Mouse (Mus musculus): ENCODE results near the gene Zdhhc18. TPM values are rescaled to one million over a fixed set of nuclear protein-coding genes. Genes with fewer than 3 reads are reported as not detected.

The Zdhhc18 gene
- total and polyA plus RNA-seq, 3 experiments: 6.7 to 15.6 TPM; not detected in 1

- H3K36me3 ChIP-seq (ENCODE audit: control insufficient read depth in 1 of 2, insufficient read depth in 2 of 2, low read length in 2 of 2): no peaks in the 10 kb centered on the region
- H3K27me3 ChIP-seq (ENCODE audit: control insufficient read depth in 1 of 2, insufficient read depth in 2 of 2, low read length in 2 of 2): no peaks in the 10 kb centered on the region
- no peaks in the 10 kb centered on the region for H3K79me2 ChIP-seq (ENCODE audit: control insufficient read depth, insufficient read depth, low read length, poor library complexity)
- DNase-seq (ENCODE audit: low read depth, low spot score): no peak
- H3K4me1 ChIP-seq (ENCODE audit: control insufficient read depth in 1 of 2, insufficient read depth in 2 of 2, low read length in 2 of 2): no peaks in the 10 kb centered on the region
- TF ChIP-seq POLR2AphosphoS2 (IDR thresholded peaks at IDR 0.05; ENCODE audit: low read length): no peak
- TF ChIP-seq HCFC1 (IDR thresholded peaks at IDR 0.05; ENCODE audit: low read depth, low read length): no peak
- no peak for TF ChIP-seq CTCF (IDR thresholded peaks at IDR 0.05 in 2 of 3, conservative IDR thresholded peaks at IDR 0.05 in 1 of 3; ENCODE audit: control insufficient read depth in 1 of 3, insufficient read depth in 1 of 3, low read depth in 2 of 3, low read length in 3 of 3, poor library complexity in 1 of 3, severe bottlenecking in 1 of 3)
- TF ChIP-seq ZNF384 (IDR thresholded peaks at IDR 0.05; ENCODE audit: low read depth, low read length): no peak
- no peak for TF ChIP-seq POLR2AphosphoS5 (IDR thresholded peaks at IDR 0.05; ENCODE audit: borderline replicate concordance, low read depth, low read length)
- no peak for TF ChIP-seq GABPA (IDR thresholded peaks at IDR 0.05; ENCODE audit: low read depth, low read length)
- no peak for TF ChIP-seq BHLHE40 (IDR thresholded peaks at IDR 0.05; ENCODE audit: borderline replicate concordance, low read depth, low read length)
- no peak for TF ChIP-seq MEF2A (IDR thresholded peaks at IDR 0.05; ENCODE audit: extremely low read depth, insufficient replicate concordance, low read depth, low read length, poor library complexity, severe bottlenecking)
- no peak for TF ChIP-seq SIN3A (IDR thresholded peaks at IDR 0.05; ENCODE audit: low read length)
- TF ChIP-seq NRF1 (IDR thresholded peaks at IDR 0.05; ENCODE audit: insufficient read depth, low read depth, low read length, poor library complexity, severe bottlenecking): no peak
- no peak for TF ChIP-seq MXI1 (IDR thresholded peaks at IDR 0.05; ENCODE audit: low read depth, low read length)
- TF ChIP-seq EP300 (IDR thresholded peaks at IDR 0.05; ENCODE audit: low read depth in 1 of 2, low read length in 2 of 2): no peak
- no peak for TF ChIP-seq MYC (IDR thresholded peaks at IDR 0.05; ENCODE audit: low read depth, low read length)
- TF ChIP-seq MAZ (IDR thresholded peaks at IDR 0.05; ENCODE audit: low read depth, low read length): no peak
- TF ChIP-seq USF2 (IDR thresholded peaks at IDR 0.05; ENCODE audit: borderline replicate concordance in 1 of 2, insufficient read depth in 1 of 2, low read depth in 1 of 2, low read length in 2 of 2): no peak
- TF ChIP-seq ZKSCAN1 (IDR thresholded peaks at IDR 0.05; ENCODE audit: low read depth, low read length): no peak
- TF ChIP-seq TAL1 (IDR thresholded peaks at IDR 0.05; ENCODE audit: low read length): no peak
- TF ChIP-seq SMC3 (IDR thresholded peaks at IDR 0.05; ENCODE audit: low read depth, low read length): no peak
- TF ChIP-seq TCF12 (IDR thresholded peaks at IDR 0.05; ENCODE audit: low read depth, low read length): no peak
- H3K27ac ChIP-seq (ENCODE audit: control insufficient read depth, low read depth, low read length): no peak overlapping the region
- H3K9me3 ChIP-seq (replicated peaks; ENCODE audit: insufficient read depth, low read length): no peaks in the 10 kb centered on the region
- H3K9ac ChIP-seq (ENCODE audit: control insufficient read depth, low read depth, low read length, poor library complexity, severe bottlenecking): no peak overlapping the region
- H3K4me3 ChIP-seq (ENCODE audit: control insufficient read depth in 1 of 2, insufficient read depth in 1 of 2, low read depth in 2 of 2, low read length in 2 of 2): no peak overlapping the region
Observed at GRCm38 (mm10) chr4:133619473-133620136, 30.3 kb downstream of the Zdhhc18 start.

DNA sequence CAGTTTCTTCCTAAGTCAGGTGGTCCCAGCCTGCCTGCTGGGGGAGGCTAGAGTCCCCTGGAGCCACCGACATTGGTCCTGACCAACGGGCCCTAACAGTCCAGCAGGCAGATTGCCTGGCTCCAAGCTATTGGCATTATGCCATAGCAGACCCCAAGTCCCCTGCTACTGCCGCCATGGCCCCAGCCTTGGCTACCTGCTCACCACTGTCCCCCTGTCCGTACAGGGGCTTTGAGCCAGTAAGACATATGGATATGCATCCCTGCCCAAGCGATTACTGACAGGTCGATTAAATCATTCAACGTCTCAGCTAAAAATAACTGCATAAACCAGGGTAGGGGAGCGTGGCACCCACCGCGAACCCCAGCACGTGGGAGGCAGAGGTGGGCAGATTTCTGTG is 32.0 kb downstream of the Zdhhc18 start:
- H3K27ac ChIP-seq (ENCODE audit: control insufficient read depth, low read depth, low read length): no peak overlapping the region
- H3K79me2 ChIP-seq (ENCODE audit: control insufficient read depth, insufficient read depth, low read length, poor library complexity): no peaks in the 10 kb centered on the region
- no peaks in the 10 kb centered on the region for H3K4me1 ChIP-seq (ENCODE audit: control insufficient read depth in 1 of 2, insufficient read depth in 2 of 2, low read length in 2 of 2)
- no peak for DNase-seq (ENCODE audit: low read depth, low spot score)
- H3K9me3 ChIP-seq (replicated peaks; ENCODE audit: insufficient read depth, low read length): no peaks in the 10 kb centered on the region
- no peak for TF ChIP-seq POLR2AphosphoS2 (IDR thresholded peaks at IDR 0.05; ENCODE audit: low read length)
- no peak for TF ChIP-seq KAT2A (conservative IDR thresholded peaks at IDR 0.05; ENCODE audit: low read depth, low read length)
- TF ChIP-seq TBP (IDR thresholded peaks at IDR 0.05; ENCODE audit: low read depth, low read length): no peak
- TF ChIP-seq MAZ (IDR thresholded peaks at IDR 0.05; ENCODE audit: low read depth, low read length): no peak
- TF ChIP-seq NELFE (IDR thresholded peaks at IDR 0.05; ENCODE audit: low read depth, low read length): no peak
- no peak for TF ChIP-seq POLR2AphosphoS5 (IDR thresholded peaks at IDR 0.05; ENCODE audit: borderline replicate concordance, low read depth, low read length)
- no peak for TF ChIP-seq ZMIZ1 (IDR thresholded peaks at IDR 0.05; ENCODE audit: low read depth, low read length)
- TF ChIP-seq HCFC1 (IDR thresholded peaks at IDR 0.05; ENCODE audit: low read depth, low read length): no peak
- no peak overlapping the region for H3K9ac ChIP-seq (ENCODE audit: control insufficient read depth, low read depth, low read length, poor library complexity, severe bottlenecking)
- no peak overlapping the region for H3K4me3 ChIP-seq (ENCODE audit: control insufficient read depth in 1 of 2, insufficient read depth in 1 of 2, low read depth in 2 of 2, low read length in 2 of 2)
- no peaks in the 10 kb centered on the region for H3K27me3 ChIP-seq (ENCODE audit: control insufficient read depth in 1 of 2, insufficient read depth in 2 of 2, low read length in 2 of 2)
- no peaks in the 10 kb centered on the region for H3K36me3 ChIP-seq (ENCODE audit: control insufficient read depth in 1 of 2, insufficient read depth in 2 of 2, low read length in 2 of 2)
